Mouse (Mus musculus) stomach, embryonic 14.5 days (tissue): ENCODE measurements around the gene Kiss1r. TPM values are rescaled to one million over a fixed set of nuclear protein-coding genes. Genes with fewer than 3 reads are reported as not detected.

Experiments
- ATAC-seq: fragments of 200-750 bp; cut with Nextera tagmentation; 2 replicates; pipeline ENCODE4 v1.8.0; 2017; ENCODE audit warnings: low read depth, moderate TSS enrichment; ENCODE audit not compliant: insufficient number of reproducible peaks, insufficient read depth, low FRiP score
- H3K27ac ChIP-seq: fragments of 300-500 bp; sonication (generic); 2 replicates; pipeline ENCODE4 v1.5.1; 2014; ENCODE audit warnings: mild to moderate bottlenecking, low read length, moderate library complexity, mixed read lengths
- H3K27me3 ChIP-seq: fragments of 300-500 bp; sonication (generic); 2 replicates; pipeline ENCODE4 v1.6.1; 2014; ENCODE audit warnings: low read length, control low read depth, mixed read lengths; ENCODE audit not compliant: control insufficient read depth, insufficient read depth
- H3K36me3 ChIP-seq: fragments of 300-500 bp; sonication (generic); 2 replicates; pipeline ENCODE4 v1.6.1; 2014; ENCODE audit warnings: mild to moderate bottlenecking, control low read depth, low read length, moderate library complexity, mixed read lengths; ENCODE audit not compliant: control insufficient read depth, insufficient read depth
- H3K4me1 ChIP-seq: fragments of 300-500 bp; sonication (generic); 2 replicates; pipeline ENCODE4 v1.6.1; 2014; ENCODE audit warnings: low read length, control low read depth, mixed read lengths; ENCODE audit not compliant: control insufficient read depth, insufficient read depth
- H3K4me2 ChIP-seq: fragments of 300-500 bp; sonication (generic); replicated peaks from 2 replicates; pipeline ENCODE4 v1.6.1; 2014; ENCODE audit warnings: low read depth, low read length, control low read depth
- H3K4me3 ChIP-seq: fragments of 300-500 bp; sonication (generic); 2 replicates; pipeline ENCODE4 v1.5.1; 2014; ENCODE audit warnings: low read depth, low read length, control low read depth
- H3K9ac ChIP-seq: fragments of 300-500 bp; sonication (generic); replicated peaks from 2 replicates; pipeline ENCODE4 v1.6.1; 2014; ENCODE audit warnings: low read depth, mild to moderate bottlenecking, control low read depth, low read length, moderate library complexity, mixed read lengths
- H3K9me3 ChIP-seq: fragments of 300-500 bp; sonication (generic); 2 replicates; pipeline ENCODE4 v1.6.1; 2016; ENCODE audit warnings: low read depth, low read length, control low read depth; ENCODE audit not compliant: control insufficient read depth
- WGBS: fragments of 180-500 bp; shearing (Covaris S2); extraction: QIAGEN DNeasy Blood & Tissue Kit; methylation state at CpG from one replicate; pipeline ENCODE4 v1.1.7; 2014; 5-methylcytosine and 5-hydroxymethylcytosine counted together
- polyA plus RNA-seq: library from polyadenylated mRNA; unstranded; fragments of >200 nt; fragmentation: Nextera tagmentation; extraction: Ambion mirVana; gene quantifications from 2 replicates; pipeline ENCODE4 v1.2.1, GENCODE M21; 2014

The Kiss1r gene
- 0.81 and 1.0 TPM in 2 replicates for polyA plus RNA-seq

DNA sequence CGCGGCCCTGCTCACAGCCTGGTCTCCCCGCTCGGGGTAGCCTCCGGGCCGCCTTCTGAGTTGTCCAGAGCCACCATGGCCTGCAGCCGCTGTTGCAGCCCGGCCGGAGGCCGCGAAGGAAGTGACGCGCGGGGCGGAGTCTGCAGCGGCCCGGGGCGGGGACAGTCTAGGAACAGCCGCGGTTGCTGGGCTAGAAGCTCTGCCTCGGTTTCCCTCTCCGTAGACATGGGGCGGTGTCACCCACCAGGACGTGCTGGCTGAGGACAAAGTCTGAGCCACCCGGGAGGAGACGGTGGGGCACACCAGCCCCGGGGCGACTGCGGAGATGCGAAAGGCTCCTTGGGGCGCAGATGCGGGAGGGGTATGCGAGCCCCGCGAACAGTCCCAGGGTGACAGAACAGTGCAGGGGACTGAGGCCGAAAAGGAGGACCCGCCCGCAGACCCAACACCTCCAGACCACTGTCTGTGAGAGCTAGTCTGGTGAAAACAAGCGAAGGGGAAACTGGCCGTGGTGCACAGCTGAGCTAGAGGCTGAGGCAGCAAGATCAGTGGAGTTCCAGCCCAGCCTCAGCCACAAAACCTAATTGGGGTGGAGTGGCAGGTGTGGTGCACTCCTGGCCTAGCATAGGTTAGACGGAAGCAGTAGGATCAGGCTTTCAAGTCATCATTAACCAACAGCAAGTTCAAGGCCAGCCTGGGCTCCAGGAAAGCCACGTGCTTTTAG is at the start of gene Kiss1r:
Gene Kiss1r (plus strand): TSS at position 164 of the 724 bp plus-strand sequence.
- Histone ChIP-seq H3K4me3 (peak within 1 kb of the TSS; percentile 52), H3K9ac (peak within 1 kb of the TSS; percentile 73), H3K4me1 (peaks cover 45% of the 10 kb centered on the region), H3K9me3 (no peaks in the 10 kb centered on the region), H3K36me3 (peaks cover 8% of the 10 kb centered on the region), H3K27me3 (peaks cover 43% of the 10 kb centered on the region), H3K4me2 (peak within 1 kb of the TSS; percentile 85), H3K27ac (peak within 1 kb of the TSS; percentile 52; the same call in 1 of the 2 replicates)
- peak; percentile 85 for ATAC-seq
- 1% methylated on average over 42 of the region's 42 CpGs for WGBS

DNA sequence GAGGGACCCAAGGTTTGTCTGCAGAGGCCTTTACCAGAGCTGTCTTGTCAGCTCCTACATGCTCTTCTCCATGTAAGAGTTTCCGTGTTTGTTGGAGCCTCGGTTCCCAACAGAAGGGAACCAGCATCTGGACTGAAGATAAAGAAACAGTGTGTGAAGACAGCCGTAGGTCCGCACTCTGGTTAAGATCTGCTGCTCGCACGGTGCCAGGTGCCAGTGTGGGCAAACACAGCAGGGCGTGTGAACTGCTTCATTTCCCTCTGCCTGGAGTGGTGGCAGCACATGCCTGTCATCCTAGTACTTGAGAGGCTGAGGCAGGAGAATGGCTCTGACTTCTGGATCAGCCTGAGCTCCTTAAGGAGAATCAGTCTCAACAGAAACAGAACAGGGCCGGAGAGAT is 44.9 kb upstream of the Kiss1r start:
- WGBS: 92% methylated on average over 8 of the region's 8 CpGs
- Histone ChIP-seq H3K27me3 (no peaks in the 10 kb centered on the region), H3K4me2 (no peak overlapping the region), H3K27ac (no peak overlapping the region), H3K4me3 (no peak overlapping the region), H3K36me3 (peaks cover 2% of the 10 kb centered on the region; the same call in 1 of the 2 replicates), H3K9me3 (no peaks in the 10 kb centered on the region), H3K9ac (no peak overlapping the region), H3K4me1 (peaks cover 18% of the 10 kb centered on the region)
- no peak for ATAC-seq

GRCm38 (mm10) chr10:79872862-79873261 is 43.9 kb upstream of the Kiss1r start:
- 0 out of 2 replicates have a peak overlapping the region, but pooled peaks have one; percentile 82 for H3K9ac ChIP-seq
- H3K4me3 ChIP-seq: peak overlapping the region; percentile 76; the same call in 1 of the 2 replicates
- 55% methylated on average over 3 of the region's 3 CpGs for WGBS
- ATAC-seq: no peak
- H3K27me3 ChIP-seq: no peaks in the 10 kb centered on the region
- no peaks in the 10 kb centered on the region for H3K9me3 ChIP-seq
- no peak overlapping the region for H3K27ac ChIP-seq
- no peaks in the 10 kb centered on the region for H3K36me3 ChIP-seq
- H3K4me2 ChIP-seq: peak overlapping the region; percentile 92
- peaks cover 18% of the 10 kb centered on the region for H3K4me1 ChIP-seq

- Histone ChIP-seq H3K27me3 (no peaks in the 10 kb centered on the region), H3K36me3 (no peaks in the 10 kb centered on the region), H3K4me3 (peak overlapping the region; percentile 76), H3K27ac (no peak overlapping the region), H3K4me1 (peaks cover 18% of the 10 kb centered on the region), H3K9ac (peak overlapping the region; percentile 82), H3K4me2 (peak overlapping the region; percentile 92), H3K9me3 (no peaks in the 10 kb centered on the region)
- WGBS: 11% methylated on average over 6 of the region's 6 CpGs
- ATAC-seq: no peak
Measured at GRCm38 (mm10) chr10:79873313-79873712, 43.5 kb upstream of the Kiss1r start.

- no peaks in the 10 kb centered on the region for H3K9me3 ChIP-seq
- peak overlapping the region; percentile 82 for H3K9ac ChIP-seq
- ATAC-seq: no peak
- peak overlapping the region; percentile 58; the same call in 1 of the 2 replicates for H3K27ac ChIP-seq
- peak overlapping the region; percentile 92 for H3K4me2 ChIP-seq
- H3K27me3 ChIP-seq: no peaks in the 10 kb centered on the region
- H3K4me3 ChIP-seq: peak overlapping the region; percentile 76
- no peaks in the 10 kb centered on the region for H3K36me3 ChIP-seq
- WGBS: 1% methylated on average over 26 of the region's 26 CpGs
- H3K4me1 ChIP-seq: peaks cover 18% of the 10 kb centered on the region
Measured at GRCm38 (mm10) chr10:79873715-79874289, 43.0 kb upstream of the Kiss1r start.

GRCm38 (mm10) chr10:79874290-79874862 is 42.4 kb upstream of the Kiss1r start, which contains the start of the genes Prtn3 and Plppr3:
TSS of gene Prtn3 (plus strand) at chr10:79874476.
TSS of gene Plppr3 (minus strand) at chr10:79874634.
- Histone ChIP-seq H3K36me3 (no peaks in the 10 kb centered on the region), H3K4me1 (peaks cover 20% of the 10 kb centered on the region), H3K4me2 (peak within 1 kb of the TSS; percentile 92), H3K27me3 (no peaks in the 10 kb centered on the region), H3K27ac (peak within 1 kb of the TSS; percentile 58), H3K9me3 (no peaks in the 10 kb centered on the region), H3K9ac (peak within 1 kb of the TSS; percentile 82), H3K4me3 (peak within 1 kb of the TSS; percentile 76)
- WGBS: under 1% methylated on average over 40 of the region's 57 CpGs
- peak; percentile 77; the same call in 1 of the 2 replicates for ATAC-seq

DNA sequence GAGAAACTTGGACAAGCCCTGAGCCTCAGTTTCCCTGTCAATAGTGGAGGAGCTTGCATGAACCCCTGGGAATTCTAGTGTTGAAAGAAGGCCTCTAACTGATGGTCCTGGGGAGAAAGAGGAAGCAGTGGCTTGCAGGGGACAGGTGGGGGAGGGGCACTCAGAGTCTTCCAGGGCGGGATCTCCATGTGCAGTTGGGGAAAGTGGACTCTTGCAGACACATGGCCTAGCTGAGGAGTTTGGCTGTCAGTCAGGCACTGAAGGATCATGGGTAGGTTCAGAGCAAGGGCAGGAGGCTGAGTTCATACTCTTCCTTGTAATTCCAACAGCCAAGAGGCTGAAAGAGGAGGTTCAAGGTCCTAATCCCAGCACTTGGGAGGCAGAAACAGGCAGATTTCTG is 39.6 kb upstream of the Kiss1r start:
- no peak overlapping the region for H3K27ac ChIP-seq
- no peak for ATAC-seq
- H3K36me3 ChIP-seq: no peaks in the 10 kb centered on the region
- WGBS: 53% methylated on average over 1 of the region's 1 CpGs
- no peaks in the 10 kb centered on the region for H3K27me3 ChIP-seq
- H3K9ac ChIP-seq: no peak overlapping the region
- no peaks in the 10 kb centered on the region for H3K9me3 ChIP-seq
- H3K4me3 ChIP-seq: no peak overlapping the region
- no peak overlapping the region for H3K4me2 ChIP-seq
- peaks cover 31% of the 10 kb centered on the region for H3K4me1 ChIP-seq

GRCm38 (mm10) chr10:79877757-79878156 is 39.0 kb upstream of the Kiss1r start:
- 64% methylated on average over 12 of the region's 12 CpGs for WGBS

More at GRCm38 (mm10) chr10:79877757-79878156, 39.0 kb upstream of the Kiss1r start:
- no peak for ATAC-seq
- Histone ChIP-seq H3K36me3 (no peaks in the 10 kb centered on the region), H3K9me3 (no peaks in the 10 kb centered on the region), H3K27ac (no peak overlapping the region), H3K9ac (no peak overlapping the region), H3K27me3 (no peaks in the 10 kb centered on the region), H3K4me2 (no peak overlapping the region), H3K4me3 (no peak overlapping the region), H3K4me1 (peaks cover 36% of the 10 kb centered on the region)
